Mouse (Mus musculus): ENCODE results near the gene Tspan31.
"Not testable (repeated sequence)": the region's sequence is repeated elsewhere in the genome, so short reads cannot be mapped to it uniquely, and the experiment has no call there.

Gene Tspan31

GRCm38 (mm10) chr10:127083915-127084306, 13.8 kb upstream of the Tspan31 start:
- DNase-seq (ENCODE audit: low spot score): no peak

GRCm38 (mm10) chr10:127083292-127083914, 13.3 kb upstream of the Tspan31 start:
- DNase-seq (ENCODE audit: low spot score): no peak

DNA sequence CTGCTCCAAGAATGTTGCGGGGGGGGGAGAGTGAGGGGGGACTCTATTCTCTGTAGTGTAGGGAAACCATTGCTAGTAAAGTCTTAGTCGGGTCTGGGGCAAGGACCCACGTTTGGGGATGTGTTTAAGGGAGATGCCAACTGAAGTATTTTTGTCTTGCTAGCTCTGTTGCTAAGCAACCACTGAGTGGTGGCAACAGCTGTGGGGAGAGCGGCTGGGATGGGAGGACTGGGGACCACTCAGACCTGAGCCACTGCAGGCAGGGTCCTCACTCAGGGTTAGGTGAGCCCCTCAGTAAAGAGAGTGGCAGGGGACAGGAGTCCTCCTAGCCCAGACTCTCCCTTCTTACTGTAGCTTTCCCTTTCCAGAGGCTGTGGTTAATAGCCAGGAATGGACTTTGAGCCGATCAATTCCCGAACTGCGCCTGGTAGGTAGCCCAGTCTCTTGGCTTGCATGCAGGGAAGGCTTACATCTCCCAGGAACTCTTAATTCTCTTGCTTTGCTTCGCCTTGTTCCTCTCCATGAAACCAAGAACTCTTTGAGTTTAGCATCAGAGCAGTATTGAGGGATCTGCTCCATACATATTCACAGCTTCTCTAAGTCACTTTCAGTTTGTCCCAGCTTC, 12.0 kb upstream of the Tspan31 start:
- DNase-seq (ENCODE audit: low spot score): no peak

GRCm38 (mm10) chr10:127080901-127081780, 11.1 kb upstream of the Tspan31 start:
- no peak for DNase-seq (ENCODE audit: low spot score)

GRCm38 (mm10) chr10:127079665-127080391, 9.8 kb upstream of the Tspan31 start:
- DNase-seq (ENCODE audit: low spot score): no peak

- DNase-seq (ENCODE audit: low spot score): no peak
Measured at GRCm38 (mm10) chr10:127078677-127079575, 8.9 kb upstream of the Tspan31 start.

GRCm38 (mm10) chr10:127078001-127078676, 8.1 kb upstream of the Tspan31 start:
- no peak for DNase-seq (ENCODE audit: low spot score)

GRCm38 (mm10) chr10:127077515-127077914, 7.5 kb upstream of the Tspan31 start:
- DNase-seq (ENCODE audit: low spot score): no peak

- DNase-seq (ENCODE audit: low spot score): no peak
Measured at GRCm38 (mm10) chr10:127076082-127076481, 6.0 kb upstream of the Tspan31 start.

GRCm38 (mm10) chr10:127075651-127076050, 5.6 kb upstream of the Tspan31 start:
- no peak for DNase-seq (ENCODE audit: low spot score)

GRCm38 (mm10) chr10:127075080-127075479, 5.0 kb upstream of the Tspan31 start, which contains the start of gene Agap2:
Agap2 (plus strand) TSS chr10:127075284.
- DNase-seq (ENCODE audit: low spot score): no peak

- peak; percentile 65 for DNase-seq (ENCODE audit: low spot score)
Measured at GRCm38 (mm10) chr10:127073981-127074380, 3.9 kb upstream of the Tspan31 start.

- not testable (repeated sequence) for DNase-seq (ENCODE audit: low spot score)
Measured at GRCm38 (mm10) chr10:127072969-127073368, 2.9 kb upstream of the Tspan31 start.

GRCm38 (mm10) chr10:127072270-127072669, 2.2 kb upstream of the Tspan31 start:
- DNase-seq (ENCODE audit: low spot score): not testable (repeated sequence)

- DNase-seq (ENCODE audit: low spot score): no peak
Measured at GRCm38 (mm10) chr10:127071203-127071602, 1.1 kb upstream of the Tspan31 start.

DNA sequence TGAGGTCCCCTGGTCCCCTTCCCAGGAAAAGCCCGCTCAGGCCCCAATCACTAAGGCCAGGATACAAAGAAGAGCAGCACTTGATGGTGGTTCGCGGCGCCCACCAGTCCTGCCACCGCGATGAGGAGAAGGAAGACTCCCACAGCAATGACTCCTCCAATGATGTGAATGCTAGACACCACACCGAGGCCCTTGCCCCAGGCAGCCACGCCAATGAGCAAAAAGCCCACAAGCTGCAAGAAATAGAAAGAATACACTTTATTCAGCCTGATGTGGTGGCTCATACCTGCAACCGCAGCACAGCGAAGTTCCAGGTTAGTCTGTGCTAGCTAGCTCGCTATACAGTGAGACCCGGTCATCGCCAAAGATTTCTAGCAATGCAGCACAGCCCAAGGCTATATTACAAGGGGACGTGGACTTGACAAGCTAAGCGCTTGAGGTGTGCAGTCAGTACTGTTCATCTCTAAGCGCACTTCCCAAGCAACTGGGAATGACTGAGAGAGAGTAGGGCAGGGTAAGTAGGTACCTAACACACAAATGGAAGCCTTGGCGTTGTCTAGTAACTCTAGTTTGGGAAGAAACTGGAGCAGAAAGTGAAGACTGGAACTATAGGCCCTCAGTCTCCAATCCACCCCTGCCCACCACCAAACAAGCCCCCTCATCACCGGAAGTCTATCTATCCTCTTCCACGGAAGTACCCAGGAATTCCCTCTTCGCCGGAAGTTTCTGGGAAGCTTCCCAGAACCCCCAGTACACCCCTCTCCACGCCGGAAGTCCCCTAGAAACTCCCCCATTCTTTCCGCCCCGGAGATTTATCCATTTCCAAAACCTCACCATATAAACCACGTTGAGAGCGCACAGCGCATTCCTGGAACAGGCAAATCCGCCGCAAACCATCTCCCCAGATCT, 529 bp downstream of the Tspan31 start:
- peak; percentile 38 for DNase-seq (ENCODE audit: low spot score)

- no peak for DNase-seq (ENCODE audit: low spot score)
Measured at GRCm38 (mm10) chr10:127068360-127069038, 1.6 kb downstream of the Tspan31 start.

DNA sequence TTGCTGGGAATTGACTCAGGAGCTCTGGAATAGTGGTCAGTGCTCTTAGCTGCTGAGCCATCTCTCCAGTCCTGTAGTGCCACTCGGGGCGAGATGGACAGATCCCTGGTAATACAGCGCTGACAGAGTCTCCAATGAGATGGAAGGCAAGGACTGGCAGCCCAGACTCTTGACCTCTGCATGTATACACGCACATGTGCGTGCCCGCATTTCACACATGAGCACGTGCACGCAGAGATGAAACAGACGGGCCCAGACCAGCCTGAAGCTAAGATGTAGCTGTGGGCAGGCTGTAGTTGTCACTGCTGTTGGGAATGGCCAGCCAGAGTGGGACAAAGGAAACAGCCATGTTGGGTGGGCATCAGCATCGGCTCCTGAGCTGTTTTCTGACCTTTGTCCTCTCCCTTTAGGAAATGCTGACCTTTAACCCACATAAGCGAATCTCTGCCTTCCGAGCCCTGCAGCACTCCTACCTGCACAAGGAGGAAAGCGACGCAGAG, 3.5 kb downstream of the Tspan31 start:
- DNase-seq (ENCODE audit: low spot score): no peak

DNA sequence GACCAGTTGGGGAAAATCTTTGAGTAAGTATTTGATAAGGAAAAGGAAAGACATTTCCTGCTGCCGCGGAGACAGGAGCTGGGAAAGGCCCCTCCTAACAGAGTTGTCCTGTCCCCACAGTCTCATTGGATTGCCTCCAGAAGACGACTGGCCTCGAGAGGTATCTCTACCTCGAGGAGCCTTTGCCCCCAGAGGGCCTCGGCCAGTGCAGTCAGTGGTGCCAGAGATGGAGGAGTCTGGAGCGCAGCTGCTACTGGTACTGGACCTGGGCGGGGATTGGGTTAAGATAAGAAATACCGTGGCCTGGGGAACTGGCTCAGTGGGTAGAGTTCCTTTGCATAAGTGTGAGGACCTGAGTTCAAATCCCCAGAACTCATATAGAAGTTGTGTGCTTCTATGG, 4.1 kb downstream of the Tspan31 start:
- no peak for DNase-seq (ENCODE audit: low spot score)
